Mouse (Mus musculus) intestine, embryonic 14.5 days (tissue): Measurements from ENCODE around the gene Tbc1d10a. TPM values are rescaled to one million over a fixed set of nuclear protein-coding genes. Genes with fewer than 3 reads are reported as not detected.

Source experiments
- microRNA-seq: library from miRNA; unstranded; fragments of <30 nt; microRNA quantifications from one replicate; pipeline ENCODE4, GENCODE M21; 2016
- polyA plus RNA-seq: library from polyadenylated mRNA; unstranded; fragments of >200 nt; fragmentation: Nextera tagmentation; extraction: Ambion mirVana; gene quantifications from 2 replicates; pipeline ENCODE4 v1.2.1, GENCODE M21; 2014

Gene Tbc1d10a
- polyA plus RNA-seq, 1 experiment from 2014 or later = 20.1 TPM

Small RNA genes within 50 kb of the gene (microRNA-seq; reads per million reads assigned to microRNA genes)
- 2.6 reads per million, percentile 27 among the genes with 10 or more reads in this experiment for gene Mir3060

Other genes starting within 250 kb of the Tbc1d10a start
- gene Pes1, start 222.8 kb upstream of the Tbc1d10a start, polyA plus RNA-seq = 75.4 and 79.3 TPM in 2 replicates
- 0.15 TPM in 1 of 2 replicates, not detected in the other for gene 4930556J24Rik, start 210.0 kb upstream of the Tbc1d10a start, polyA plus RNA-seq
- 14.7 and 17.4 TPM in 2 replicates for gene Gal3st1, start 203.2 kb upstream of the Tbc1d10a start, polyA plus RNA-seq
- gene Sec14l4, start 155.3 kb upstream of the Tbc1d10a start, polyA plus RNA-seq = 0.05 and 0.38 TPM in 2 replicates
- gene Sec14l3, start 121.9 kb upstream of the Tbc1d10a start, polyA plus RNA-seq = not detected in 2 replicates
- 22.5 and 25.2 TPM in 2 replicates for gene Mtfp1, start 91.3 kb upstream of the Tbc1d10a start, polyA plus RNA-seq
- gene Sec14l2, start 63.4 kb upstream of the Tbc1d10a start, polyA plus RNA-seq = 0.84 and 1.1 TPM in 2 replicates
- 24.9 and 27.7 TPM in 2 replicates for gene Rnf215, start 51.6 kb upstream of the Tbc1d10a start, polyA plus RNA-seq
- 3.0 and 4.7 TPM in 2 replicates for gene Ccdc157, start 26.5 kb upstream of the Tbc1d10a start, polyA plus RNA-seq
- 59.5 and 61.3 TPM in 2 replicates for gene Sf3a1, start 26.4 kb upstream of the Tbc1d10a start, polyA plus RNA-seq
- gene Castor1, start 31.4 kb downstream of the Tbc1d10a start, polyA plus RNA-seq = 1.3 and 2.0 TPM in 2 replicates
- gene Osm, start 49.6 kb downstream of the Tbc1d10a start, polyA plus RNA-seq = not detected in 2 replicates
- 0.05 and 0.11 TPM in 2 replicates for gene Lif, start 70.8 kb downstream of the Tbc1d10a start, polyA plus RNA-seq